Mouse (Mus musculus): Measurements from ENCODE around the gene Ezh2. TPM values are rescaled to one million over a fixed set of nuclear protein-coding genes. Genes with fewer than 3 reads are reported as not detected.

Ezh2 gene
- total RNA-seq, 2 experiments from 2014 or later: 119 to 136 TPM

DNA sequence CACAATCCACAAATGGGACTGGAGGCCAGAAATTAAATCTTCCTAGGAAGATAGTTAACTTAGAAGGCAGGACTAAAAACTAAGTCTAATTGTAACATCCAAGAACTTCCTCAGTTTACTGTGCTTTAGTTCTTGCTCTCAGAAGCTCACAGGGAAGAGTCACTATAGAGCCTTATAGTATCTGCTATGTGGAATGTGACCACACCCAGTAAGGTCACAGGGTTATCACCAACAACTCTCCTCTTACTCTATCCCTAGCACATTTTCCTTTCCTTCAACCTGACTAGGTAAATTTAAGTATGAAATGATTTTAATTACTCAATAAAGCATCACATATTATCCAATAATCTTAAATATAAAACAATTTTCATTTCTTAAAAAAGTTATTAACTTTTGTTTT lies 34.7 kb downstream of the Ezh2 start:
- no peak for ATAC-seq (replicated peaks; ENCODE audit: low FRiP score, poor library complexity, severe bottlenecking)

- no peak for ATAC-seq (replicated peaks; ENCODE audit: low FRiP score, poor library complexity, severe bottlenecking)
These were observed 35.9 kb downstream of the Ezh2 start for GRCm38 (mm10) chr6:47559287-47559686.

DNA sequence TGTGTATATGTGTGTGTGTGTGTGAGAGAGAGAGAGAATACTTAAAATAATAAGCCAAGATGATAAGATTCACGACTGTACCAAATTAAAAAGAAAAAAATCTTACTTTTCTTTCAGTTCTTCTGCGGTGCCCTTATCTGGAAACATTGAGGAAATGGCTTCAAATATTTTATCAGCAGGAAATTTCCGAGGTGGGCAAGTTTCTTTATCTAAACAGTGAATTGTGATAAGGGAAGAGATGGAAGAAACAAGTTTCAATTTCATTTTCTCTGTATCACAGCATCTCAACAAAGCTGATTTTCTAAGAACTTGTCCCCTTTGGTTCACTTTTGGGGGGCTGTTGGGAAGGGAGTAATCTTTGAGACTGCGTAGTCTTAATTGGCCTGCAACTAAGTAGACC lies 42.9 kb downstream of the Ezh2 start:
- ATAC-seq (replicated peaks; ENCODE audit: low FRiP score, poor library complexity, severe bottlenecking): no peak

- no peak for ATAC-seq (replicated peaks; ENCODE audit: low FRiP score, poor library complexity, severe bottlenecking)
These were observed 59.8 kb downstream of the Ezh2 start for GRCm38 (mm10) chr6:47535333-47535732.

DNA sequence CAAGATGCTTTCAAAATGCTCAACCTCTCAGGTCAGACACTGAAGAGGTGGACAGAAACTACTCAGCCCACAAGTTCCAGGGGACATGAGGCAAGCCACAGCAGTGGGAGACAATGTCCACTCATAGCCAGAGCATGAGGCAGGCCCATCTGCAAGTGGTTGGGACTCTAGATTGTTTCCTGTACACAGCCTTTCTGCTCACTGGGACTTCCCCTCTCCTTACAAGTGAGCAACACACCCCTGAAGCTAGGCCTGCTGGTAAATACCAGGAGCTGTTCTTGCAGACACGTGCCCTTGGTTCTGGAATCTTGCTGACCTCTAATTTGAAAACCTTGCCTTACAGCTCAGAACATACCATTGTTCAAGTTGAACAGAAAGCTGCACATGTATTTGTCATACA lies 62.6 kb downstream of the Ezh2 start:
- 0 out of 2 replicates have a peak, but pooled peaks have one; percentile 30 for ATAC-seq (replicated peaks; ENCODE audit: low FRiP score, poor library complexity, severe bottlenecking)

DNA sequence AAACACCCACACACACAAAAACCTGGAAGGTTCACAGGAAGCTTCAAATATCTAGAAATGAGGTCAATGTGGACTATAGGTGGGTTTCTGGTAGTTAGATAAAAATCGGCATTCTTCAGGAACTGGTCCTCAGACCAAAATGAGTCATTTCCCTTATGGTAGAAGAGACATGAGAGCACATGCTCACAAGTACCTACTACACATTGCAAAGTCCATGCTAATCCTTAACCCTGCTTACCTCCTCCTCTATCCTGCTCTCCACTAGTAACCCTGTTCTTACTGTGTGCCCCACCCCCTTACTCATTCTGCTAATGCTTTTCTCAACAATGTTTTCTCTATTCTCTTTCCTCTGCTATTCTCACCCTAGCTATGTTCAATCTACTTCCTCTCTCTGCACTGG lies 67.5 kb downstream of the Ezh2 start:
- no peak for ATAC-seq (replicated peaks; ENCODE audit: low FRiP score, poor library complexity, severe bottlenecking)

DNA sequence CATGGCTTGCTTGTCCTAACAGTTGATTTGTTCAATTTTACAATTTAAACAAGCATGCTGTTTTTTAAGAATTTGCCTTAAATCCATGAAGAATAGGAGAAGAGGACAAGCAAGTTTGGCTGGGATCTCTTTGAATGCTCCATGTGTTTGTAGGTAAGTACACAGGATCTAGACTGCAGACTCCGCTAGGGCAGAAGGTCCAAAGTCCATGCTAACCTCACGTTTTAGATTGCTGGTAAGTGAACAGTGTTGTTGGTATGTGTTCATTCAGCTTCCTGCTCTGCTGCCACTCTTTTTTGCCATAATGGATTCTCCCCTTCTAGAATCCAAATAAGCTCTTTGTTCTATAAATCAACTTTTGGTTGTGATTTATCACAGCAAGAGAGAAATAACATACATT lies 68.0 kb downstream of the Ezh2 start:
- no peak for ATAC-seq (replicated peaks; ENCODE audit: low FRiP score, poor library complexity, severe bottlenecking)

DNA sequence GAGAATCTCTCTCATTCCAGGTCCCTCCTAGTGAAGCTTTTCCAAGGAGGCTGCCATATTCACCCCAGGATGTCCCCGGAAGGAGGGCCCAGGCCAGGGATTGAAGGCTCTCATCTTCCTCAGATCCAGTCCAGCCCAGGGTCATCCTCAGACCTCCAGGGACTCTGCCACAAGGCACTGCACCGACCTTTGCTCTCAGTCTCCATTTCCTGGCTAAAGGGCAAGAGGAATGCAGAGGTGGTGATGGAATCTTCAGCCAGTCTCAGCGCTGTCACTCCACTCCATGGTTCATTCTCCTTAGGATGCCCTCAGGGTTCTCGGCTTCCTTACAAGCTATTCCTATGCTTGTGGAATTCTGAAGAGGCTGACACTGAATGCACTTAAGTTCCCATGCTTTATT lies 68.7 kb downstream of the Ezh2 start:
- no peak for ATAC-seq (replicated peaks; ENCODE audit: low FRiP score, poor library complexity, severe bottlenecking)

DNA sequence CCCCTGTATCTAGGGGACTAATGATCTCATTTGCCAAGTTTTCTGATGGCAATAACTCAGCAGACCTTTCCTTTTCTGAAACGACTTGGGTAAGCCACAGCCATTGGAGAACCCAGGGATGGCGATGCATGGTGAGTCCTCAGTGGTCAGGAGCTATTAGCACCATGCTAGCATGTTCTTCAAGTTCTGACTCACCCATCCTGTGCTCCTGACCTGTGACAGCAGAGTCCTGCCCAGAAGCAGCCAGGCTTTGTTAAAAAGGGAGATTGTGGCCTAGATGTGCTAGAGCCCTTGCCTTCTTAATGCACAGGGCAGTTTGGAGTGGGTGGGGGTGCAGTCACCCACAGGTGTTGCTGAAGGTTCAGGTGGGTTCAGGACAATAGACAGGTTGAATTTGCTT lies 70.1 kb downstream of the Ezh2 start:
- ATAC-seq (replicated peaks; ENCODE audit: low FRiP score, poor library complexity, severe bottlenecking): no peak

- ATAC-seq (replicated peaks; ENCODE audit: low FRiP score, poor library complexity, severe bottlenecking): no peak
These were observed 72.7 kb downstream of the Ezh2 start for GRCm38 (mm10) chr6:47522431-47522830.

- no peak for ATAC-seq (replicated peaks; ENCODE audit: low FRiP score, poor library complexity, severe bottlenecking)
These were observed 75.1 kb downstream of the Ezh2 start for GRCm38 (mm10) chr6:47520030-47520429.

- no peak for ATAC-seq (replicated peaks; ENCODE audit: low FRiP score, poor library complexity, severe bottlenecking)
These were observed 100.6 kb downstream of the Ezh2 start for GRCm38 (mm10) chr6:47494562-47494961.

DNA sequence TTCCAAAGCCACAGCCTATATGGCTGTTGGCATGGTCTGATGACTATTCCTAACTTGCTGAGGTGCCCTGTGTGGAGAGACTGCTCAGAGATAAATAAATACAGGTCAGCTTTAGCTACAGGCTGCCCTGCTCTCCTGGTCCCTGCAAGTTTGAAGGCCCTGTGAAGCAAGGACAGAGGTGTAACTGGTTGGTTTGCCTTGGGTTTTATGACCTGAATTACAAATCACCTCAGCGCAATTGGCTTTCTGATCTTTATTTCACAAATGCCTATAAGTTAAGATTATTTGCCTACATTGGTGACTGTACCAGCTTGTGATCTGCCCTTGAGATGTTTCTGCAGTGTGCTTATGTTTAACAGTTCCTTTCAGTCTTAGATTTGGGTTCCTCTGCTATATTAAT lies 113.1 kb downstream of the Ezh2 start:
- ATAC-seq (replicated peaks; ENCODE audit: low FRiP score, poor library complexity, severe bottlenecking): no peak

Other genes with a start within 250 kb of the Ezh2 start
- gene Cul1, start 141.9 kb downstream of the Ezh2 start, total RNA-seq (2015; ENCODE audit: low replicate concordance): 69.8 and 122 TPM in 2 replicates
- gene Cul1, start 141.9 kb downstream of the Ezh2 start, total RNA-seq (2017; ENCODE audit: low replicate concordance): 30.0 and 43.9 TPM in 2 replicates
- 18.4 and 22.8 TPM in 2 replicates for gene Pdia4, start 218.1 kb upstream of the Ezh2 start, total RNA-seq (2015; ENCODE audit: low replicate concordance)
- 33.5 and 45.1 TPM in 2 replicates for gene Pdia4, start 218.1 kb upstream of the Ezh2 start, total RNA-seq (2017; ENCODE audit: low replicate concordance)
- gene Zfp786, start 235.5 kb upstream of the Ezh2 start, total RNA-seq (2015; ENCODE audit: low replicate concordance): not detected in 2 replicates
- 0.28 TPM in 1 of 2 replicates, not detected in the other for gene Zfp786, start 235.5 kb upstream of the Ezh2 start, total RNA-seq (2017; ENCODE audit: low replicate concordance)
- 1.3 and 8.5 TPM in 2 replicates for gene Zfp398, start 240.3 kb upstream of the Ezh2 start, total RNA-seq (2015; ENCODE audit: low replicate concordance)
- 3.5 and 4.3 TPM in 2 replicates for gene Zfp398, start 240.3 kb upstream of the Ezh2 start, total RNA-seq (2017; ENCODE audit: low replicate concordance)